Mouse (Mus musculus) stomach, embryonic 14.5 days (tissue): ENCODE measurements around the gene Atg9b. TPM values are rescaled to one million over a fixed set of nuclear protein-coding genes. Genes with fewer than 3 reads are reported as not detected.

Experiments
- ATAC-seq: fragments of 200-750 bp; cut with Nextera tagmentation; 2 replicates; pipeline ENCODE4 v1.8.0; 2017; ENCODE audit warnings: low read depth, moderate TSS enrichment; ENCODE audit not compliant: insufficient number of reproducible peaks, insufficient read depth, low FRiP score
- H3K27ac ChIP-seq: fragments of 300-500 bp; sonication (generic); 2 replicates; pipeline ENCODE4 v1.5.1; 2014; ENCODE audit warnings: mild to moderate bottlenecking, low read length, moderate library complexity, mixed read lengths
- H3K27me3 ChIP-seq: fragments of 300-500 bp; sonication (generic); 2 replicates; pipeline ENCODE4 v1.6.1; 2014; ENCODE audit warnings: low read length, control low read depth, mixed read lengths; ENCODE audit not compliant: control insufficient read depth, insufficient read depth
- H3K36me3 ChIP-seq: fragments of 300-500 bp; sonication (generic); 2 replicates; pipeline ENCODE4 v1.6.1; 2014; ENCODE audit warnings: mild to moderate bottlenecking, control low read depth, low read length, moderate library complexity, mixed read lengths; ENCODE audit not compliant: control insufficient read depth, insufficient read depth
- H3K4me1 ChIP-seq: fragments of 300-500 bp; sonication (generic); 2 replicates; pipeline ENCODE4 v1.6.1; 2014; ENCODE audit warnings: low read length, control low read depth, mixed read lengths; ENCODE audit not compliant: control insufficient read depth, insufficient read depth
- H3K4me2 ChIP-seq: fragments of 300-500 bp; sonication (generic); replicated peaks from 2 replicates; pipeline ENCODE4 v1.6.1; 2014; ENCODE audit warnings: low read depth, low read length, control low read depth
- H3K4me3 ChIP-seq: fragments of 300-500 bp; sonication (generic); 2 replicates; pipeline ENCODE4 v1.5.1; 2014; ENCODE audit warnings: low read depth, low read length, control low read depth
- H3K9ac ChIP-seq: fragments of 300-500 bp; sonication (generic); replicated peaks from 2 replicates; pipeline ENCODE4 v1.6.1; 2014; ENCODE audit warnings: low read depth, mild to moderate bottlenecking, control low read depth, low read length, moderate library complexity, mixed read lengths
- H3K9me3 ChIP-seq: fragments of 300-500 bp; sonication (generic); 2 replicates; pipeline ENCODE4 v1.6.1; 2016; ENCODE audit warnings: low read depth, low read length, control low read depth; ENCODE audit not compliant: control insufficient read depth
- WGBS: fragments of 180-500 bp; shearing (Covaris S2); extraction: QIAGEN DNeasy Blood & Tissue Kit; methylation state at CpG from one replicate; pipeline ENCODE4 v1.1.7; 2014; 5-methylcytosine and 5-hydroxymethylcytosine counted together
- polyA plus RNA-seq: library from polyadenylated mRNA; unstranded; fragments of >200 nt; fragmentation: Nextera tagmentation; extraction: Ambion mirVana; gene quantifications from 2 replicates; pipeline ENCODE4 v1.2.1, GENCODE M21; 2014

The Atg9b gene
- polyA plus RNA-seq, 1 experiment from 2014 or later = 0.68 TPM

GRCm38 (mm10) chr5:24381988-24382387 is 10.0 kb downstream of the Atg9b start:
- Histone ChIP-seq H3K4me1 (peaks cover 5% of the 10 kb centered on the region; the same call in 1 of the 2 replicates), H3K4me2 (no peak overlapping the region)
- 69% methylated on average over 2 of the region's 2 CpGs for WGBS

GRCm38 (mm10) chr5:24381486-24381885 is 10.5 kb downstream of the Atg9b start:
- H3K27me3 ChIP-seq = no peaks in the 10 kb centered on the region
- H3K9ac ChIP-seq = no peak overlapping the region
- no peaks in the 10 kb centered on the region for H3K36me3 ChIP-seq
- H3K9me3 ChIP-seq = no peaks in the 10 kb centered on the region
- no peak overlapping the region for H3K4me3 ChIP-seq
- H3K27ac ChIP-seq = no peak overlapping the region
- WGBS = 66% methylated on average over 6 of the region's 6 CpGs
- no peak for ATAC-seq
- H3K4me2 ChIP-seq = no peak overlapping the region
- peaks cover 5% of the 10 kb centered on the region; the same call in 1 of the 2 replicates for H3K4me1 ChIP-seq

More at GRCm38 (mm10) chr5:24381988-24382387, 10.0 kb downstream of the Atg9b start:
- H3K4me3 ChIP-seq = no peak overlapping the region
- no peaks in the 10 kb centered on the region for H3K9me3 ChIP-seq
- H3K27ac ChIP-seq = no peak overlapping the region
- H3K27me3 ChIP-seq = no peaks in the 10 kb centered on the region
- no peak for ATAC-seq
- no peaks in the 10 kb centered on the region for H3K36me3 ChIP-seq
- no peak overlapping the region for H3K9ac ChIP-seq

- H3K27me3 ChIP-seq = no peaks in the 10 kb centered on the region
- WGBS = 84% methylated on average over 4 of the region's 4 CpGs
- H3K9me3 ChIP-seq = no peaks in the 10 kb centered on the region
- no peaks in the 10 kb centered on the region for H3K36me3 ChIP-seq
- H3K4me2 ChIP-seq = no peak overlapping the region
- H3K4me1 ChIP-seq = peaks cover 5% of the 10 kb centered on the region; the same call in 1 of the 2 replicates
- ATAC-seq = no peak
- no peak overlapping the region for H3K9ac ChIP-seq
- H3K27ac ChIP-seq = no peak overlapping the region
- no peak overlapping the region for H3K4me3 ChIP-seq
Observed at GRCm38 (mm10) chr5:24380499-24380898, 11.4 kb downstream of the Atg9b start.

- no peaks in the 10 kb centered on the region for H3K27me3 ChIP-seq
- H3K4me2 ChIP-seq = no peak overlapping the region
- no peak overlapping the region for H3K27ac ChIP-seq
- ATAC-seq = no peak
- H3K4me3 ChIP-seq = no peak overlapping the region
- no peaks in the 10 kb centered on the region for H3K36me3 ChIP-seq
- H3K4me1 ChIP-seq = peaks cover 9% of the 10 kb centered on the region; the same call in 1 of the 2 replicates
- H3K9me3 ChIP-seq = no peaks in the 10 kb centered on the region
- H3K9ac ChIP-seq = no peak overlapping the region
- WGBS = 63% methylated on average over 4 of the region's 4 CpGs
Observed at GRCm38 (mm10) chr5:24379501-24379900, 12.4 kb downstream of the Atg9b start.

- no peak for ATAC-seq
- H3K27me3 ChIP-seq = no peaks in the 10 kb centered on the region
- H3K27ac ChIP-seq = no peak overlapping the region
- no peak overlapping the region for H3K9ac ChIP-seq
- 68% methylated on average over 2 of the region's 2 CpGs for WGBS
- H3K9me3 ChIP-seq = no peaks in the 10 kb centered on the region
- H3K36me3 ChIP-seq = no peaks in the 10 kb centered on the region
- H3K4me2 ChIP-seq = no peak overlapping the region
- peaks cover 10% of the 10 kb centered on the region for H3K4me1 ChIP-seq
- H3K4me3 ChIP-seq = no peak overlapping the region
Observed at GRCm38 (mm10) chr5:24378700-24379099, 13.2 kb downstream of the Atg9b start.

GRCm38 (mm10) chr5:24374666-24375328 is 17.1 kb downstream of the Atg9b start:
- no peaks in the 10 kb centered on the region for H3K9me3 ChIP-seq
- H3K4me1 ChIP-seq = peaks cover 9% of the 10 kb centered on the region
- no peaks in the 10 kb centered on the region for H3K36me3 ChIP-seq
- H3K4me3 ChIP-seq = no peak overlapping the region
- no peak for ATAC-seq
- 60% methylated on average over 7 of the region's 7 CpGs for WGBS
- no peak overlapping the region for H3K9ac ChIP-seq
- H3K4me2 ChIP-seq = no peak overlapping the region
- no peak overlapping the region for H3K27ac ChIP-seq
- no peaks in the 10 kb centered on the region for H3K27me3 ChIP-seq

- no peak overlapping the region for H3K4me3 ChIP-seq
- H3K27me3 ChIP-seq = no peaks in the 10 kb centered on the region
- no peak overlapping the region for H3K9ac ChIP-seq
- H3K4me2 ChIP-seq = no peak overlapping the region
- WGBS = 20% methylated on average over 6 of the region's 6 CpGs
- H3K4me1 ChIP-seq = peaks cover 9% of the 10 kb centered on the region
- ATAC-seq = no peak
- no peaks in the 10 kb centered on the region for H3K36me3 ChIP-seq
- H3K27ac ChIP-seq = no peak overlapping the region
- H3K9me3 ChIP-seq = no peaks in the 10 kb centered on the region
Observed at GRCm38 (mm10) chr5:24374216-24374615, 17.7 kb downstream of the Atg9b start.

- Histone ChIP-seq H3K27me3 (no peaks in the 10 kb centered on the region), H3K4me2 (no peak overlapping the region), H3K9me3 (no peaks in the 10 kb centered on the region), H3K9ac (no peak overlapping the region), H3K36me3 (no peaks in the 10 kb centered on the region), H3K4me1 (peaks cover 9% of the 10 kb centered on the region), H3K27ac (no peak overlapping the region), H3K4me3 (no peak overlapping the region)
- ATAC-seq = no peak
- 68% methylated on average over 5 of the region's 5 CpGs for WGBS
Observed at GRCm38 (mm10) chr5:24373807-24374206, 18.1 kb downstream of the Atg9b start.

GRCm38 (mm10) chr5:24369767-24370166 is 22.2 kb downstream of the Atg9b start:
- H3K36me3 ChIP-seq = no peaks in the 10 kb centered on the region
- peaks cover 6% of the 10 kb centered on the region for H3K4me1 ChIP-seq
- H3K27me3 ChIP-seq = no peaks in the 10 kb centered on the region
- WGBS = 81% methylated on average over 9 of the region's 9 CpGs
- H3K27ac ChIP-seq = no peak overlapping the region
- no peak overlapping the region for H3K4me2 ChIP-seq
- H3K9ac ChIP-seq = no peak overlapping the region
- no peaks in the 10 kb centered on the region for H3K9me3 ChIP-seq
- ATAC-seq = no peak
- no peak overlapping the region for H3K4me3 ChIP-seq
